In the genomic region with DNA sequence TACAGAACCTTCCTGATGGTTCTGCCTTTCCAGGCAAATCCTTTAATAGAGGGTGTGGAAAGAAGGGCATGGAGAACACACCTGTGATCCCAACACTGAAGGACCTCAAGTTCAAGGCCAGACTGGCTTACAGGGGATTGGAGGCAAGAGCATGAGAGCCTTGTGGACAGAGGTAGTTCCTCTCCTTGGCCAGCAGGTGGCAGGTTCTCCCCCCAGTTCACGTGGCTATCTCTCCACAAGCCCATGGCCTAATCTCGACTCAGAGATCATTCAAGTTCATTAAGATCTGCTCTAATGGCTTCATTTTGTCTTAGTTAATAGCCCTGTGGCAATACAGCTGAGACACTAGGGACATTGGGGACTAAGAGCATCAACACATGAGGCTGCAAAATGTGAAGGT, we compare ENCODE assay signal across 9 mouse cellular contexts. TPM values are rescaled to one million over a fixed set of nuclear protein-coding genes. Genes with fewer than 3 reads are reported as not detected.
DNase-seq lines count a peak whose midpoint lies in the region; ATAC-seq lines count a peak whose summit lies in the region.
"Had no signal": no experiment of that assay in that cellular context is flagged by ENCODE, and none has a peak within 500 bp of the region (broad histone marks: within the 10 kb centered on the region; RNA-seq: fewer than 3 reads in every experiment).

No protein-coding gene starts in this region.

- no peaks in the 10 kb centered on the region for H3K36me3 ChIP-seq in heart, embryonic 11.5 days (ENCODE audit: control insufficient read depth, insufficient read depth, low read length)
- H3K36me3 ChIP-seq: midbrain, embryonic 12.5 days had no signal

- no peak overlapping the region for H3K4me3 ChIP-seq in heart, embryonic 11.5 days (ENCODE audit: low read depth, low read length)
- H3K4me3 ChIP-seq: midbrain, embryonic 12.5 days had no signal

- peak; percentile 7 to 18 for DNase-seq in heart, adult 18-20 months
- DNase-seq in 3T3-L1 (ENCODE audit: low read depth, low spot score) = peak; percentile 62
- peak; percentile 7 for DNase-seq in Muller cell, postnatal 12 days (ENCODE audit: inconsistent ontology term)
- DNase-seq in fibroblast of lung, adult 2 months (ENCODE audit: low read depth) = peak; percentile 5
- peak; percentile 65 for DNase-seq in retina, embryonic 14.5 days (ENCODE audit: low spot score)
- no peak for DNase-seq in urinary bladder, postnatal 4 days (ENCODE audit: low spot score in 2 of 2)
- no peak for DNase-seq in ovary, postnatal 36 days (ENCODE audit: low spot score)

- ATAC-seq in heart, embryonic 11.5 days (replicated peaks; ENCODE audit: insufficient number of reproducible peaks, low FRiP score, low TSS enrichment) = no peak

- no peak overlapping the region for H3K4me2 ChIP-seq in heart, embryonic 11.5 days
- H3K4me2 ChIP-seq: midbrain, embryonic 12.5 days had no signal

- H3K9ac ChIP-seq in heart, embryonic 11.5 days (ENCODE audit: low read depth, low read length) = no peak overlapping the region
- H3K9ac ChIP-seq: midbrain, embryonic 12.5 days had no signal

- H3K27me3 ChIP-seq in heart, embryonic 11.5 days (ENCODE audit: control insufficient read depth, insufficient read depth, low read length) = no peaks in the 10 kb centered on the region
- H3K27me3 ChIP-seq: midbrain, embryonic 12.5 days had no signal

- no peaks in the 10 kb centered on the region for H3K9me3 ChIP-seq in heart, embryonic 11.5 days (replicated peaks; ENCODE audit: control insufficient read depth, low read length)
- H3K9me3 ChIP-seq: midbrain, embryonic 12.5 days had no signal

- no peak overlapping the region for H3K27ac ChIP-seq in heart, embryonic 11.5 days (ENCODE audit: low read depth, low read length)
- H3K27ac ChIP-seq: midbrain, embryonic 12.5 days had no signal

- H3K4me1 ChIP-seq in heart, embryonic 11.5 days (ENCODE audit: control insufficient read depth, insufficient read depth, low read length) = no peaks in the 10 kb centered on the region
- H3K4me1 ChIP-seq: midbrain, embryonic 12.5 days had no signal

- 19% methylated on average over 2 of the region's 2 CpGs for WGBS in heart, embryonic 11.5 days (ENCODE audit: insufficient replicate concordance)

RNA-seq across cellular contexts. Expression of a gene that starts 8.3 kb away (rescaled TPM):
- 10 to 100 TPM in 1 of 2 experiments, 1 to 10 TPM in 1; 9.1 to 10.0 TPM for total RNA-seq in heart, adult 18-20 months (2021)
- not detected in 2 replicates for polyA plus RNA-seq in heart, embryonic 11.5 days (2014; fragmentation: Nextera tagmentation; extraction: Ambion mirVana)
- polyA plus RNA-seq: midbrain, embryonic 12.5 days had no signal

RNA-seq across cellular contexts. Expression of a gene that starts 35.0 kb away (rescaled TPM):
- total RNA-seq in heart, adult 18-20 months (2021) = not detected
- not detected in 2 replicates for polyA plus RNA-seq in heart, embryonic 11.5 days (2014; fragmentation: Nextera tagmentation; extraction: Ambion mirVana)
- polyA plus RNA-seq: midbrain, embryonic 12.5 days had no signal

Comparison
In these comparisons a context has a peak if more than half of its experiments do, and no peak if none do; other contexts are left out.
1. DNase-seq: peak in heart, adult 18-20 months (2 of 2), 3T3-L1 (single experiment), Muller cell, postnatal 12 days (single experiment), fibroblast of lung, adult 2 months (single experiment) and retina, embryonic 14.5 days (single experiment); none in urinary bladder, postnatal 4 days (0 of 2) and ovary, postnatal 36 days (single experiment).